Mouse (Mus musculus): ENCODE measurements around the gene Mettl26. TPM values are rescaled to one million over a fixed set of nuclear protein-coding genes. Genes with fewer than 3 reads are reported as not detected.
A peak's percentile ranks its signal among the peaks of the same experiment; 100 is the strongest.

Gene Mettl26
- polyA plus RNA-seq, 1 experiment from 2014 or later: 45.7 TPM

DNA sequence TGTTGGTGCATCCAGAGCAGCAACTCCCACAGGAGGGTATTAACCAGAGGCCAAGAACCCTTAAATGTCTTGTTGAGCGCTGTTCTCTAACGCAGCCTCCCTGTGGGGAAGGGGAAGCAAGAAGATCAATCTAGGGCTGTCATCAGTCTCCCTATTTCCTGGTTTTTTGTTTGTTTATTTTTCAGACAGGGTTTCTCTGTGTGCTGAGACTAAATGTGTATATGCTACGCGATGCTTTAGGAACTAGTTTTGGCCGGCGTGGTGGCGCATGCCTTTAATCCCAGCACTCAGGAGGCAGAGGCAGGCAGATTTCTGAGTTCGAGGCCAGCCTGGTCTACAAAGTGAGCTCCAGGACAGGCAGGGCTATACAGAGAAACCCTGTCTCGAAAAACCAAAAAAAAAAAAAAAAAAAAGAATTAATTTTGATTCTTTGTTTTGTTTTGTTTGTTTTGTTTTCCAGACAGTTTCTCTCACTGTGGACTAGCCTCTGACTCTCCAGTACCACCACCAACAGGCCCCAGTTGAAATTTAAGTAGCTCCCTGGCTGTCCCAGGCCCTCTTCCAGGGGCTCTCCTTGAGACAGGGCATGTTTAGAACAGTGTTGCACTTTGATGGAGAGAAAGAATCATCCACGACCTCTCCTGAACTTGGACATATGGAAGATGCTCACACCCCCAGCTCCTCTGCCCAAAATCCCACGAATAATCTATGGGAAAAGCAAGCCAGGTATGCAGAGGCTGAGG is 1.3 kb upstream of the Mettl26 start:
- Histone ChIP-seq H3K27ac (ENCODE audit: low read depth) (no peak overlapping the region), H3K4me2 (peak overlapping the region; percentile 94), H3K9me3 (ENCODE audit: low read depth, low read length) (no peaks in the 10 kb centered on the region), H3K4me1 (ENCODE audit: insufficient read depth) (peaks cover 15% of the 10 kb centered on the region; the same call in 1 of the 2 replicates), H3K4me3 (ENCODE audit: low read depth, low read length) (peak overlapping the region; percentile 76; the same call in 1 of the 2 replicates), H3K36me3 (ENCODE audit: insufficient read depth) (peaks cover 11% of the 10 kb centered on the region; the same call in 1 of the 2 replicates), H3K9ac (peak overlapping the region; percentile 58), H3K27me3 (ENCODE audit: insufficient read depth, low read length) (no peaks in the 10 kb centered on the region)
- no peak for DNase-seq
- 58% methylated on average over 11 of the region's 11 CpGs for WGBS
- ATAC-seq (ENCODE audit: insufficient read depth): no peak
- TF ChIP-seq CTCF (IDR thresholded peaks at IDR 0.05; ENCODE audit: low read depth): no peak

DNA sequence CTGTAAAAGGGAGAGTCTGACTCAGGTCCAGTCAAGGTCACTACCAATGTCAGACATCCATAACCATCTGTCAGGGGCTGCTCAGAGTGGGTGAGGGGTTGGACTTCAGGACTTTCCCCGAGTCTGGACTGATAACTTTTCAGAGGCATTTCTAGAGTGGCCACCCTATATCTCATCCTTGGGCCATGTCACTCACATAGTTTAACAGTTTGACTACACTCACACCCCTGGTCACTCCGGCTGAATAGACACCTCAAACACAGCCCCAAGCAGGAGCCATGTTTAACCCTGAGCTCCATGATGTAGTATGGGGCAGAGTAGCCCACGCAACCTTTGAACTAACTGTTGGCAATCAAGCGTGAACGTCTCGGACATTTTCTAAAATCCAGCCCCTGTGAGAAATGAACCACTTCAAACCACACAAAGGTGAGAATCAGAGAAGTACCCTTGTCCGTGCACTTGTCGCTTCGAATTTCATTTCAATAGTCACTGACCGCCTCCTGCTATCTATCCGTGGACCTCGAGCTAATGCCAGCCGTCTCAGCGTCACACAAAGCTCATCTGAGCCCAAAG is 640 bp upstream of the Mettl26 start:
- Histone ChIP-seq H3K27ac (ENCODE audit: low read depth) (peak overlapping the region; percentile 91), H3K36me3 (ENCODE audit: insufficient read depth) (peaks cover 17% of the 10 kb centered on the region), H3K4me2 (peak overlapping the region; percentile 94), H3K27me3 (ENCODE audit: insufficient read depth, low read length) (no peaks in the 10 kb centered on the region), H3K4me1 (ENCODE audit: insufficient read depth) (peaks cover 12% of the 10 kb centered on the region; the same call in 1 of the 2 replicates), H3K9ac (peak overlapping the region; percentile 58), H3K9me3 (ENCODE audit: low read depth, low read length) (no peaks in the 10 kb centered on the region), H3K4me3 (ENCODE audit: low read depth, low read length) (peak overlapping the region; percentile 76)
- ATAC-seq (ENCODE audit: insufficient read depth): no peak
- WGBS: 6% methylated on average over 14 of the region's 14 CpGs
- no peak for TF ChIP-seq CTCF (IDR thresholded peaks at IDR 0.05; ENCODE audit: low read depth)
- no peak for DNase-seq

DNA sequence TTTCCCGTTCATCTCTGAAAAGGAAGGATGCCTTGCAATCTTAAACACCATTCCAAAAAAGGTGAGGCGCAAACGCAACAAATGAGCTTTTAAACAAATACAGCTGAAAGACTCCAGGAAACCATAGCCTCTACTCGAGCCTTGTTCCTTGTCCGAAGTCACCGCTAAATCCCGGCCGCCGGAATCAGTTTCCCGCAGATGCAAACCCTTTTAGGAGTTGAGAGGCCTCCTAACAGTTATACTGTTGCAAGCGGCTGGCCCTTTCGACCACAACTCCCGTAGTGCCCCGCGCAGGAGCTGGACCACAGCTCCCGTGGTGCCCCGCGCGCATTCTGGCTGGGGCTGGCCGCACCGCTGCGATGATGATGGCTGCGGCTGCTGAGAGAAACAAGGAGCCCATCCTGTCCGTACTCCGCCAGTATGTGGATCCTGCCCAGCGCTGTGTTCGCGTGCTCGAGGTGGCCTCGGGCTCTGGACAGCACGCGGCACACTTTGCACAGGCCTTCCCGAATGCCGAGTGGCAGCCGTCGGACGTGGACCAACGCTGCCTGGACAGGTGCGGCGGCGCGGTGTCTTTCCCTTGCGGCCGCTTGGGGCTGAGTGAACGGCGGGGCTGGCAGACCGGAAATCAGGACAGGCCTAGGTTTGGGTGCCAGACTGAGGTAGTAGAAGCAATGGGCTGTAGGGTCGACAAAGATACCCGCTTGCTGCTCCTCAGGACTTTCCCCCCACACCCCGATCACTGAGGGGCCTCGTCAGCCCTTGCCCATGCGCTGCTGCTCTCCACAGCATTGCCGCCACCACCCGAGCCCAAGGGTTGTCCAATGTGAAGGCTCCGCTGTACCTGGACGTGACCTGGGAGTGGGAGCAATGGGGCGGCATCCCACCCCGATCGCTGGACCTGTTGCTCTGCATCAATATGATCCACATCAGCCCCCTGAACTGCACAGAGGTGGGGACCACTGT is 580 bp downstream of the Mettl26 start:
- peak; percentile 94 for DNase-seq
- WGBS: 1% methylated on average over 59 of the region's 59 CpGs
- Histone ChIP-seq H3K9ac (peak overlapping the region; percentile 65), H3K4me1 (ENCODE audit: insufficient read depth) (peaks cover 12% of the 10 kb centered on the region; the same call in 1 of the 2 replicates), H3K9me3 (ENCODE audit: low read depth, low read length) (no peaks in the 10 kb centered on the region), H3K27ac (ENCODE audit: low read depth) (peak overlapping the region; percentile 91), H3K36me3 (ENCODE audit: insufficient read depth) (peaks cover 22% of the 10 kb centered on the region), H3K27me3 (ENCODE audit: insufficient read depth, low read length) (no peaks in the 10 kb centered on the region), H3K4me3 (ENCODE audit: low read depth, low read length) (peak overlapping the region; percentile 76), H3K4me2 (peak overlapping the region; percentile 94)
- peak; percentile 37; the same call in 1 of the 2 replicates for TF ChIP-seq CTCF (IDR thresholded peaks at IDR 0.05; ENCODE audit: low read depth)
- peak; percentile 94 for ATAC-seq (ENCODE audit: insufficient read depth)

DNA sequence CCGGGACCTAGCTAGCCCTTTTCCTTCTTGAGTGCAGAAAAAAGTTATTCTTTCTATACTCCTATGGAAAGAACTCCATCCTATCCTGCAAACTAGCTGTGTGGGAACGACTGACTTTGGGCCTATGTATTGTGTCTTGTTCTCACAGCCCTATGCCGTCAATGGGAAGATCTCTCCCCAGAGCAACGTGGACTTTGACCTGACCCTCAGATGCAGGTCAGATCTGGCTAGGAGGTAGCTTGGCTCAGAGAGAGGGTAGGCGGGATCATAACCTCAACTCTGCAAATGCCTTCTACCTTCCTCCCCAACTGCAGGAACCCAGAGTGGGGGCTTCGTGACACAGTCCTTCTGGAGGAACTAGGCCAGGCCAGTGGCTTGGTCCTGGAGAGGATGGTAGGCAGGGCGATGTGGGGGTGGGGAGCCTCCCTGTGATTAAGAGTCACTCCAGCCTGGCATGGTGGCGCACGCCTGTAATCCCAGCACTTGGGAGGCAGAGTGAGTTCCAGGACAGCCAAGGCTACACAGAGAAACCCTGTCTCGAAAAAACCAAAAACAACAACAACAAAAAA is 1.6 kb downstream of the Mettl26 start:
- 61% methylated on average over 10 of the region's 10 CpGs for WGBS
- no peak overlapping the region for H3K27ac ChIP-seq (ENCODE audit: low read depth)
- H3K36me3 ChIP-seq (ENCODE audit: insufficient read depth): peaks cover 27% of the 10 kb centered on the region
- ATAC-seq (ENCODE audit: insufficient read depth) (no peak), DNase-seq (no peak)
- H3K9me3 ChIP-seq (ENCODE audit: low read depth, low read length): no peaks in the 10 kb centered on the region
- peak overlapping the region; percentile 76 for H3K4me3 ChIP-seq (ENCODE audit: low read depth, low read length)
- peak overlapping the region; percentile 65 for H3K9ac ChIP-seq
- H3K27me3 ChIP-seq (ENCODE audit: insufficient read depth, low read length): no peaks in the 10 kb centered on the region
- TF ChIP-seq CTCF (IDR thresholded peaks at IDR 0.05; ENCODE audit: low read depth): no peak
- H3K4me2 ChIP-seq: peak overlapping the region; percentile 94
- H3K4me1 ChIP-seq (ENCODE audit: insufficient read depth): peaks cover 12% of the 10 kb centered on the region; the same call in 1 of the 2 replicates

DNA sequence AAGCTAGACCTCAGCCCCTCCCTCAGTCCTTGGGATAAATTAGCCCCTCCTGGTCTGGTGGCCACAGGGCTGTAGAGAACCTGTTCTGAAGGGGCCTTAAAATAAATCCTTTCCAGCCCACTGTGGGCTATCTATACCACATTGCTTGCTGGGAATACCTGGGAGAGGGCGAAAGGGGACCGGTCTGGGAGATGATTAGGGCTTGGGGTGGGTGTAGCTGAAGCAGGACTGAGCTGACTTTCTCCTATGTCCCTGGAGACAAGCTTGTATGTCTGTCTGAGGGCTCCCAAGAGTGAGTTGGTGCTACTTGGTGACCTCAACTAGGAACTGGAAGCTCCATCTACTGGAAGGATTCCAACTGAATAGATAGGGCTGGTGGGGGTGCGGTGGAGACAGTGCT is 2.2 kb downstream of the Mettl26 start:
- DNase-seq (no peak), ATAC-seq (ENCODE audit: insufficient read depth) (no peak)
- H3K4me3 ChIP-seq (ENCODE audit: low read depth, low read length): no peak overlapping the region
- H3K27me3 ChIP-seq (ENCODE audit: insufficient read depth, low read length): no peaks in the 10 kb centered on the region
- peaks cover 33% of the 10 kb centered on the region for H3K36me3 ChIP-seq (ENCODE audit: insufficient read depth)
- H3K4me2 ChIP-seq: peak overlapping the region; percentile 18; the same call in 1 of the 2 replicates
- H3K4me1 ChIP-seq (ENCODE audit: insufficient read depth): peaks cover 12% of the 10 kb centered on the region; the same call in 1 of the 2 replicates
- 80% methylated on average over 3 of the region's 3 CpGs for WGBS
- no peaks in the 10 kb centered on the region for H3K9me3 ChIP-seq (ENCODE audit: low read depth, low read length)
- no peak for TF ChIP-seq CTCF (IDR thresholded peaks at IDR 0.05; ENCODE audit: low read depth)
- H3K9ac ChIP-seq: no peak overlapping the region
- H3K27ac ChIP-seq (ENCODE audit: low read depth): no peak overlapping the region

DNA sequence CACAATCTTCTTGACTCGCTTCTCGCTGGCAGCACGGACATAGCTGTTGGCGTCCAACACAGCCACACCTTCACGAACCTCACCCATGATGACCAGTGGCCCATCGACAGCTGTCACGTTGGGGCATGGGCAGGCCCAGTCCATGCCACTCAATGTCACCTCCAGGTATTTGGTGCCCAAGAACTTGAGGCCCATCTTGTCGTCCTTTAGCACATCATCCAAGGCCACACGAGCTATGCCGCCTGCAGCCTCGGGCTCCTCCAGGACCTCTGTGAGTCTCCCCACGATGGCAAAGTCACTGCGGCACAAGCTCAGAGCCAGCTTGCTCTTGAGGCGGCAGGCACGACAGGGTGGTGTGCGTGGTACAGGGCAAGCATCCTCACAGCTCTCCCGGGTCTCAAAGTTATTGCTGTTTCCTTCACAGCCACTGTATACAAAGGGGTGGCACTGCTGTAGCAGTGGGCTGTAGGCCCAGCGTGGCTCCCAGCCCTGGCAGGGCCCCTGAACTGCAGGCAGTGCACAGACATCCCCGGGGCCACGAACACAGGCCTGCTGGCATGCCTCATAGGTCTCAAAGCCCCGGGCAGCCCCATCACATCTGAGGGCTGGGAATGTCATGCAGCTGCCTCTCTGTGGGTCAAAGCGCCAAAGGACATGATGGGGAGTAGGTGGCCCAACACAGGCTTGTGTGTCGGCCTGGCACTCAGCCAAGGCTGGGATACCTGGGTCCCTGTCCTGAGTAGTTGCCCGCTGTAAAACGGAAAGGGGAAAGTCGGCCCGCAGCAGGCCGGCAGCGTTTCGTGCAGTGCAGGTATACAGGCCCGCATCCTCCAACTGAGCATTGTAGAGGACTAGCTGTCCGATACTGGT is 3.1 kb downstream of the Mettl26 start:
- 89% methylated on average over 32 of the region's 32 CpGs for WGBS
- Histone ChIP-seq H3K36me3 (ENCODE audit: insufficient read depth) (peaks cover 42% of the 10 kb centered on the region), H3K27me3 (ENCODE audit: insufficient read depth, low read length) (no peaks in the 10 kb centered on the region), H3K27ac (ENCODE audit: low read depth) (no peak overlapping the region), H3K9me3 (ENCODE audit: low read depth, low read length) (no peaks in the 10 kb centered on the region), H3K4me2 (no peak overlapping the region), H3K4me3 (ENCODE audit: low read depth, low read length) (no peak overlapping the region), H3K4me1 (ENCODE audit: insufficient read depth) (peaks cover 12% of the 10 kb centered on the region; the same call in 1 of the 2 replicates), H3K9ac (no peak overlapping the region)
- ATAC-seq (ENCODE audit: insufficient read depth) (no peak), DNase-seq (no peak)
- TF ChIP-seq CTCF (IDR thresholded peaks at IDR 0.05; ENCODE audit: low read depth): no peak
